Mouse (Mus musculus) T-helper 2 cell (primary cell): ENCODE results near the gene Ubald1.

Experiments used
- in situ Hi-C: fragments of 300-600 bp; cut with MboI, MseI; formaldehyde crosslinking; loops from one replicate; pipeline ENCODE4 v1.15.1; 2025; ENCODE audit warnings: high pct_unique_total_duplicates

Gene Ubald1

DNA sequence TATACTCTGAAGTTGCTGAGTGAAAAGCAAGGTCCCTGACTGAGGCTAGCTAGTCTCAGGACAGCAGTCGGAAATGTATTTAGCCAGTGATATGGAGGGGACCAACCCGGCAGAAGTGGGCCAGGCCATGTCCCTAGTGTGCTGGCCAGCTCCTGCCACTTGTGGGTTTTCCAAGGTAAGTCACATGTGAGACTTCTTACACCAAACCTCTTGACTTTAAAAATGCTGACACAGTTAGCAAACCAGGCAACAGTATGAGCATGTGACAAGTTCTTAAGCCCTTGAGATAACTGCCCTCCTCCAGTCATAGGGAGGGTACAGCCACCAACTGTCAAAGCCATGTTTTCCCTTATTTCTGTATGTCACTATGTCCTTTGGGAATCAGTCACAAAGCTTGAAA is 8.2 kb downstream of the Ubald1 start:
- in situ Hi-C loops, result loop anchor here (5.0 kb wide), 1 partner anchor 180 kb away; no protein-coding TSS in a partner anchor

GRCm38 (mm10) chr16:4870490-4870889 is 9.6 kb downstream of the Ubald1 start:
- in situ Hi-C loops, result loop anchor here (5.0 kb wide), 1 partner anchor 178 kb away; no protein-coding TSS in a partner anchor

- in situ Hi-C loops, result no loop called here
These were observed 13.9 kb downstream of the Ubald1 start for GRCm38 (mm10) chr16:4866101-4866695.

DNA sequence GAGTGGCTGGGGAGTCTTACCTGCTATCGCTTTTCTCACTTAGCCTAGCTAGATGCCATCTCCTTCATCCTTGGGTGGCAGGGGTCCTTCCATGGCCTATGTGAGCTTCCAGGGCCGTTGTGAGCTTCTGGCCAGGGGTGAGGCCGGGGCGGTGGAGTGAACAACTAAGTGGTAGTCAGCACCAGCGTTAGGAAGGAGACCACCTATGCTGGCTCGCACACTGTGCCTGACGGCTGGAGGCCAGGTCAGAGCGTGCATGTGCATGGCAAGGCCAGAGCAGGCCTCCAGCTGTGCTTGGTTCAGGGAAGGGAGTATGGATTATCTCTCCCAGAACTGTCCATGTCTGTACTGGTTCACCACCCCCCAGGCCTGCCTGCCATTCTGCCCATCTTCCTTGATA is 16.4 kb downstream of the Ubald1 start:
- in situ Hi-C loops, result no loop called here

GRCm38 (mm10) chr16:4862863-4863483 is 17.1 kb downstream of the Ubald1 start:
- in situ Hi-C loops, result no loop called here

DNA sequence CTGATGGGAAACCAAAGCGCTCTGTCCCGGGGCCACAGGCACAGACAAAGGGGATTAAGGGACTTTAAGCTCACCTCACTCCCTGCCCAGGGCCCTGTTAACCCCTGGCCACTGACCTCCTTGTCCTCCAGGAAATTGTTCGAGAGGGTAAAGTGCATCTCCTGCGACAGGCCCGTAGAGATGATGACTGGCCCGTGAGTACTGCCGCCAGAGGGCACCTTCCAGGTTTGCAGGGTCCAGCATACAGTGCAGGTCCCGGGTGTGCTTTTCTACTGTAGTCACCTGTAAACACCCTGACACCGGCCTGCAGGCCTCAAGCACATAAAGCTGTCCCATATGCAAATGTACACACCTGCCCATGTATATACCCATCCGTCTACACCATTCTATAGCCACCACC is 18.7 kb downstream of the Ubald1 start:
- in situ Hi-C loops, result no loop called here

DNA sequence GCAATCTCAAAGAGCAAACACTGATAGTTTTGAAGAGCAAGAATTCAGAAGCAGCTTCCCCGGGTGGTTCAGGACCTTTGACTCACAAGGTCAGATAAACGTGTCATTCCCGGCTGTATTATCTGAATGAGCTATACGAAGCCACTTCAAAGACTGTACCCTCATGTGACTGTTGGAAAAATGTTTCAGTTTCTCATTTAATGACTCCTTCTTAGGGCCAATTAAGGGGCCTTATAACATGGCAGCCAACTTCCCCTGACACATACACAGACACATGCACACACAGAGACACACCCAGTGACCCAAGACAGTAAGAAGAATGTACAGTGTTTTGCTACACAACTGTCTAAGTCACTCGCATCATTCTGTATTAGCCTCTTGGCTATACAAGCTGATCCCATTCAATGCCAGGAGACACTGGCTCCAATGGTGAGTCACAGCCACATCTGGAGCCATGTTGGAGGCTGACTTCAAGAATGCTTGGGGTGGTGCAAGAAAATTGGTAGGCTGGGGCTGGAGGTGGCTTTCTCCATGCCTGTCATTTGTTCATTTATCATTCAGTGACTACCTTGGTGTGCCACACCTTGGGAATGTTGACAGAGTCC is 25.0 kb downstream of the Ubald1 start:
- in situ Hi-C loops, result no loop called here

DNA sequence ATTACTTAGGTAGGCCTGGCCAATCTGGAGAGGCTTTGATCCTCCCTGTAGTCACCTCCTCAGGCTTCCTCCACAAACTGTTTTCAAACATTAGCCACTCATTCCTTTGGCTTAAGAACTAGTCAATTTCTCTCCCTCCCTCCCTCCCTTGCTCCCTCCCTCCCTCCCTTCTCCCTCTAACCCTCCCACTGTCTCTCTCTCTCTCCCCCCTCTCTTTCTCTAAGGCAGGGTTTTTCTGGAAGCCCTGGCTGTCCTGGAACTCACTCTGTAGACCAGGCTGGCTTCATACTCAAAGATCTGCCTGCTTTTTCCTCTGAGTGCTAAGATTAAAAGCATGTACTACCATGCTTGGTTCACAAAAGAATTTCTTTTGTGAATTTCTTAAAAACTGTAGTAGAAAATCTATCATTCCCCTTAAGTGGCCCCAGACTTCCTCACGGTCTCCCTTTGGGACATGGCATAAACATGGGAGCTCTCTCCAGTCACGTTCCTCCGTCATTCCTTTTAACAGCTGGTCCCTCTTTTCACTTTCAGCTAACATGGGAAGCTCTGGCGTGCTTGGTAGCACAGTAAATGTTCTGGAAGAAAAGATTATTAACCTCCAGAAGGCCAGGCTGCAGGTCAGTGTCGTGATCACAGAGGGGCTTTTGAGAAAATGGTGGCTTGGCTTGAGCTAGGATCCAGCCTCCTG is 29.0 kb downstream of the Ubald1 start:
- in situ Hi-C loops, result no loop called here

- in situ Hi-C loops, result no loop called here
These were observed 29.8 kb downstream of the Ubald1 start for GRCm38 (mm10) chr16:4850361-4850760.

GRCm38 (mm10) chr16:4848090-4848489 is 32.0 kb downstream of the Ubald1 start:
- in situ Hi-C loops, result no loop called here

GRCm38 (mm10) chr16:4847041-4847440 is 33.1 kb downstream of the Ubald1 start:
- in situ Hi-C loops, result no loop called here

DNA sequence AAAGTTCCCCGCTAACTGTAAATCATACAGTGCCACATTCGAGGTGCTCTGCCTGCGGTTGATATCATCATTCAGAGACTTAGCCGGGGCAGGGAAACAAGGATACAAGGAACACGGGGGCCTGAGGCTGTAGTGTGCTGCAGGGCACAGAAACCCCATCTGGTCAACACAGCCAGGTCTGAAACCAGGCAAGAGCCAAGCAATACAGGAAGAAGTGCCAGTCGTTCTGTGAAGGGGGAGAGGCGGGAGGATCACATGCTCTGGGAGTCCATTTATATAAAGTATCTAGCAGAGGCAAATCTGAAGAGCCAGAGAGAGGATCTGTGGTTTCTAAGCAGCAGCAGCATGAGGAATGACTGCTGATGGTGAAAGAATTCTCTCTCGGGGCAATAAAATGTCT is 39.9 kb downstream of the Ubald1 start:
- in situ Hi-C loops, result no loop called here

DNA sequence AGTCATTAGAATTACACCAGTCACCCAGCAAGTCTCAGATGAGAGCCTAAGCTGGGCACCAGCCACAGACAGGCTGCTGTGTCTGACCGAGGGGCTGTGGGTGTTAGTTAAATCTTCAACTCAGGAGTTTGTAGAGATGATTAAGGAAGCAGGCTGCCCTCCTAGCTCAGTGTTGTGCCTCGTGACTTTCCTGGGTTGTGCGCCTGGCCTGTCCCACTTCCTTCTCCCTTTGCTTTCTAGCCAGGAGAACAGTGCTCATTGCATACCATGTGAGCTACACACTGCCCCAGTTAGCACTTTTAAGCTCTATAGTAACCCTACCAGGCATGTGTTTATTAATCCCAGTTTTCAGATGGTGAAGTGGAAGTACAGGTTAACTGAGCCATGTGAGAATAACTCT is 40.6 kb downstream of the Ubald1 start:
- in situ Hi-C loops, result loop anchor here (10.0 kb wide), 1 partner anchor 275 kb away; no protein-coding TSS in a partner anchor

GRCm38 (mm10) chr16:4837631-4838030 is 42.5 kb downstream of the Ubald1 start:
- in situ Hi-C loops, result loop anchor here (10.0 kb wide), 1 partner anchor 277 kb away; no protein-coding TSS in a partner anchor

DNA sequence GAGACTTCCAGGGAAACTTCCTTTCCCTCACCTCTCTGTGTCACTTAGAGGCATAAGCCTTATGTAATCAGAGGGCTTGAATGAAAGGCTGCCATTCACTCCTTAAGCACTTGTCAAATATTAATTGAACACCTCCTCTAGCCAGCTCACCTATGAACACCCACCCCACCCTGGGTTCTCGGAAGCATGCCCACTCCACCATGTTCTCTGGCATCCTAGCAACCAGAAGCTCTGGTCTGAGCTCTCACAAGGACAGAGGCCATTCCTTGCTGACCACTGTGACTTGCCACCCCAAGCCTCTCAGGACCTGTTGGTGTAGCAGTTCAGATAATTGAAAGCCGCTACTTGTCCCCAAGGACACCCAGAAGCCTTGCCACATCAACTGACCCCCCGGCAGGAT is 44.9 kb downstream of the Ubald1 start, which contains the start of gene 4930562C15Rik:
Gene 4930562C15Rik, plus strand, starts transcription at position 226 of the 400 bp plus-strand sequence.
- in situ Hi-C loops, result loop anchor here (10.0 kb wide), 1 partner anchor 280 kb away; no protein-coding TSS in a partner anchor

DNA sequence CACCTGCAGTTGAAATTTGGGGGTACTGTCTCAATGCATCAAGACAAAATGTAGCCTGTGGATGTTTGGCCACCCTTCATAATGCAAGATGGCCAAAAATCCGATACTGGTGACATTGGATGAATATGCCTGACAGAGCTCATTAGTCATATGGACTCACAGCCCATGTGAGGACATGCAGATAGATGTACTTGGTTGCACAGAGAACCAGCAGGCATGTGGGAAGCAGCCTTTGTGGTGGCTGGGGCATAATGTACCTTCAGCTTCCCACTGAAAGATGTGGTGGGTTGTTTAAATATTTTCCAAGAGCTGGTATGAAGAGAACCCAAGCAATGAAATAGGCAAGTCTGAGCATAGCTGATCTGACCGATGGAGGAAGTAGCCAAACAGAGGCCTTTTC is 46.3 kb downstream of the Ubald1 start:
- in situ Hi-C loops, result loop anchor here (10.0 kb wide), 1 partner anchor 281 kb away; no protein-coding TSS in a partner anchor

- in situ Hi-C loops, result loop anchor here (10.0 kb wide), 1 partner anchor 283 kb away; no protein-coding TSS in a partner anchor
These were observed 48.3 kb downstream of the Ubald1 start for GRCm38 (mm10) chr16:4831650-4832419.

GRCm38 (mm10) chr16:4829271-4829900 is 50.7 kb downstream of the Ubald1 start:
- in situ Hi-C loops, result no loop called here

DNA sequence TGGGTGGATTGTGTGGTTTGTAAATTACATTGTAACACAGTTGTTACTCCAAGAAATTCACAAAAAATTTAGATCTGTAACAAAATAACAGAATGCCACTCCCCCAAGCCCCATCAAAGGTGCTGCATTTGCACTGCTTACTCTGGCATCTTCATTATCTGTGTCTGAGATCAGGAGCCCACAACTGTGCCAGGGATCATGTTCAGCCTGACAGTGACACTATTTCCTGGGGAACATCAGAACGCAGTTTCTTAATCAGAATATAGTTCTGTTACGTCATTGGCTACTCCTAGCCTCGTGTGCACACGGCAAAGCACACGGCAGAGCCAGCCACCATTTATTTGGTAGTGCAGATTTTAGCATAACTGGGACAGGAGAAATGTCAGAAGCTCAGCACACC is 52.5 kb downstream of the Ubald1 start:
- in situ Hi-C loops, result no loop called here
